Mouse (Mus musculus) layer of hippocampus, postnatal 10 days (tissue): Measurements from ENCODE around the gene Olfr120. TPM values are rescaled to one million over a fixed set of nuclear protein-coding genes. Genes with fewer than 3 reads are reported as not detected.
"Not testable (repeated sequence)": the region's sequence is repeated elsewhere in the genome, so short reads cannot be mapped to it uniquely, and the experiment has no call there.

Experiments used
- DNase-seq, 2 experiments: peaks; one replicate each; pipeline ENCODE4 v3.0.0; 2021; ENCODE audit warnings: low spot score in 2 of 2
- long read RNA-seq: library from polyadenylated mRNA; stranded (forward); transcript quantifications from one replicate; pipeline ENCODE4 v2.0.0, GENCODE M21; 2023
- total RNA-seq, 2 experiments: library from RNA; stranded (reverse); gene quantifications; 2 replicates each; pipeline ENCODE4 v1.2.3; 2021

Gene Olfr120
- total RNA-seq = not detected
- long read RNA-seq = 0 reads

- no peak for DNase-seq
Observed at GRCm38 (mm10) chr17:37721508-37721907, at the start of gene Olfr120. Gene Olfr120, plus strand, starts transcription at chr17:37721808.

GRCm38 (mm10) chr17:37696264-37696663, 25.3 kb upstream of the Olfr120 start, which contains the start of gene Olfr119:
Gene Olfr119, plus strand, starts transcription at chr17:37696564.
- not testable (repeated sequence) for DNase-seq

GRCm38 (mm10) chr17:37738070-37738469, 16.5 kb downstream of the Olfr120 start:
- DNase-seq = no peak

GRCm38 (mm10) chr17:37768307-37768706, 46.7 kb downstream of the Olfr120 start, which contains the start of gene Olfr122:
Gene Olfr122, plus strand, starts transcription at chr17:37768607.
- no peak for DNase-seq

Other genes with a start within 250 kb of the Olfr120 start
- gene H2-M2, start 238.3 kb upstream of the Olfr120 start, total RNA-seq = not detected
- gene Olfr110, start 229.3 kb upstream of the Olfr120 start, total RNA-seq = not detected
- gene Olfr111, start 213.8 kb upstream of the Olfr120 start, total RNA-seq = not detected
- not detected for gene Olfr112, start 152.4 kb upstream of the Olfr120 start, total RNA-seq
- not detected for gene Olfr113, start 144.1 kb upstream of the Olfr120 start, total RNA-seq
- gene Olfr114, start 129.1 kb upstream of the Olfr120 start, total RNA-seq = not detected
- not detected for gene Olfr115, start 94.7 kb upstream of the Olfr120 start, total RNA-seq
- not detected for gene Olfr116, start 94.6 kb upstream of the Olfr120 start, total RNA-seq
- gene Olfr117, start 58.0 kb upstream of the Olfr120 start, total RNA-seq = not detected
- gene Olfr118, start 54.8 kb upstream of the Olfr120 start, total RNA-seq = not detected
- gene Olfr119, start 25.2 kb upstream of the Olfr120 start, total RNA-seq = not detected
- gene Olfr121, start 27.0 kb downstream of the Olfr120 start, total RNA-seq = not detected
- gene Olfr122, start 46.8 kb downstream of the Olfr120 start, total RNA-seq = not detected
- not detected for gene Olfr123, start 71.7 kb downstream of the Olfr120 start, total RNA-seq
- gene Olfr124, start 78.1 kb downstream of the Olfr120 start, total RNA-seq = not detected
- not detected for gene Olfr125, start 111.1 kb downstream of the Olfr120 start, total RNA-seq
- not detected for gene Olfr126, start 125.7 kb downstream of the Olfr120 start, total RNA-seq
- gene Olfr127, start 178.6 kb downstream of the Olfr120 start, total RNA-seq = not detected
- not detected for gene Olfr128, start 198.7 kb downstream of the Olfr120 start, total RNA-seq
- not detected for gene Olfr761, start 231.3 kb downstream of the Olfr120 start, total RNA-seq